Mouse (Mus musculus): ENCODE data around the gene Zfp11.

DNA sequence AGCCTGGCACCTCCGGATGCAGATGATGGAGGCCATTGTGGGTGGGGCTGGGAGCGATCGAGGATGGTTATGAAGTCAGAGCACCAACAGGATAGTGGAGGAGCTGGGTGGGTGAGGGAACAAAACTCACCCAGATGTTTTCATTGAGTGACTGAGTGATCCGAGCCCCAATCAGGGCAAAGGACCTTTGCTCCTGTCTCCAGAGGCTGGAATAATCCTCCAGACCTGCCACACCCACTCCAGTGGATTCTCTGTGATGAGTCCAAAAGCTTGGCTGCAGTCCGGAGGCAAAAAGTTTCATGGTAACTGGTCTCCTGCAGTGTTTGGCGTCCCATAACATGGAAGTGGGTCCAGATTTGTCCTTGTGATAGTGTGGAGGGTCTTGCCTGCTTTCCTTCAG is 43.8 kb downstream of the Zfp11 start:
- TF ChIP-seq CTCF (IDR thresholded peaks at IDR 0.05; ENCODE audit: borderline replicate concordance, insufficient read depth, low read length): no peak
- TF ChIP-seq POLR2A (IDR thresholded peaks at IDR 0.05; ENCODE audit: low read depth, low read length): no peak

Measured in embryonic fibroblast, embryonic 13.5 days (primary cell).